Mouse (Mus musculus) forebrain, embryonic 14.5 days (tissue): ENCODE data around the gene Psme3. TPM values are rescaled to one million over a fixed set of nuclear protein-coding genes. Genes with fewer than 3 reads are reported as not detected.

Experiments
- ATAC-seq: fragments of 200-750 bp; cut with Nextera tagmentation; 2 replicates; pipeline ENCODE4 v1.8.0; 2017; ENCODE audit warnings: mild to moderate bottlenecking, moderate library complexity
- DNase-seq: peaks from one replicate; pipeline ENCODE4 v3.0.0-alpha.2; 2015; ENCODE audit warnings: low spot score
- H3K27ac ChIP-seq: fragments of 300-500 bp; sonication (generic); 2 replicates; pipeline ENCODE4 v1.5.1; 2014; ENCODE audit warnings: low read depth, mild to moderate bottlenecking, control low read depth, low read length, moderate library complexity
- H3K27me3 ChIP-seq: fragments of 300-500 bp; sonication (generic); replicated peaks from 2 replicates; pipeline ENCODE4 v1.6.1; 2014; ENCODE audit warnings: low read length, control low read depth, mixed read lengths; ENCODE audit not compliant: control insufficient read depth, insufficient read depth
- H3K36me3 ChIP-seq: fragments of 300-500 bp; sonication (generic); 2 replicates; pipeline ENCODE4 v1.6.1; 2014; ENCODE audit warnings: low read length, control low read depth; ENCODE audit not compliant: control insufficient read depth, insufficient read depth
- H3K4me1 ChIP-seq: fragments of 300-500 bp; sonication (generic); 2 replicates; pipeline ENCODE4 v1.6.1; 2014; ENCODE audit warnings: antibody characterized with exemption, low read length, control low read depth; ENCODE audit not compliant: control insufficient read depth, insufficient read depth
- H3K4me2 ChIP-seq: fragments of 300-500 bp; sonication (generic); 2 replicates; pipeline ENCODE4 v1.6.1; 2014; ENCODE audit warnings: mild to moderate bottlenecking, control low read depth, low read length
- H3K4me3 ChIP-seq: fragments of 300-500 bp; sonication (generic); 2 replicates; pipeline ENCODE4 v1.5.1; 2014; ENCODE audit warnings: low read depth, low read length, control low read depth
- H3K9ac ChIP-seq: fragments of 300-500 bp; sonication (generic); 2 replicates; pipeline ENCODE4 v1.6.1; 2014; ENCODE audit warnings: mild to moderate bottlenecking, low read length, control low read depth, moderate library complexity
- H3K9me3 ChIP-seq: fragments of 300-500 bp; sonication (generic); replicated peaks from 2 replicates; pipeline ENCODE4 v1.6.1; 2016; ENCODE audit warnings: low read length, control low read depth, mixed read lengths; ENCODE audit not compliant: control insufficient read depth
- WGBS: fragments of 180-500 bp; shearing (Covaris S2); extraction: QIAGEN DNeasy Blood & Tissue Kit; methylation state at CpG from one replicate; pipeline ENCODE4 v1.1.7; 2014; 5-methylcytosine and 5-hydroxymethylcytosine counted together
- polyA plus RNA-seq: library from polyadenylated mRNA; unstranded; fragments of >200 nt; fragmentation: Nextera tagmentation; extraction: Ambion mirVana; gene quantifications from 2 replicates; pipeline ENCODE4 v1.2.1, GENCODE M21; 2014

Gene Psme3
- polyA plus RNA-seq, 1 experiment from 2014 or later: 103 TPM

DNA sequence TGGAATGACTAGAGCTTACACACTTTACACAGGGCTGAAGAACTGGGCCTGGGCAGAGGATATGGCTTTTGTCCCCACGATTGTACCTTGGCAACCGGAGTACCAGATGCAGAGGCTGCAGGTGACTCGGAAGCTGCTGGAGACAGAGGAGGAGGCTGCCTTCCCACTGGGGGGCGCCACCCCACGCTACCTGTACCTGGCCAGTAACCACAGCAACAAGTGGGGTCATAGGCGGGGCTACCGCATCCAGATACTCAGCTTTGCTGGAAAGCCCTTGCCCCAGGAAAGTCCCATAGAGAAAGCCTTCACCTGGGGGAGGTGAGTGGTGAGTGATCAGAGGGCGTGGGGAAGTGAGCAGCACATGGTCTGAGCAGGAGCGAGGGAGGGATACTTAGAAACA is 19.7 kb downstream of the Psme3 start:
- H3K9me3 ChIP-seq: no peaks in the 10 kb centered on the region
- WGBS: 81% methylated on average over 9 of the region's 9 CpGs
- H3K4me3 ChIP-seq: no peak overlapping the region
- ATAC-seq (no peak), DNase-seq (no peak)
- H3K9ac ChIP-seq: no peak overlapping the region
- 0 out of 2 replicates have a peak, but pooled peaks cover 5% of the 10 kb centered on the region for H3K4me1 ChIP-seq
- H3K27ac ChIP-seq: no peak overlapping the region
- no peaks in the 10 kb centered on the region for H3K27me3 ChIP-seq
- H3K36me3 ChIP-seq: no peaks in the 10 kb centered on the region
- no peak overlapping the region for H3K4me2 ChIP-seq

DNA sequence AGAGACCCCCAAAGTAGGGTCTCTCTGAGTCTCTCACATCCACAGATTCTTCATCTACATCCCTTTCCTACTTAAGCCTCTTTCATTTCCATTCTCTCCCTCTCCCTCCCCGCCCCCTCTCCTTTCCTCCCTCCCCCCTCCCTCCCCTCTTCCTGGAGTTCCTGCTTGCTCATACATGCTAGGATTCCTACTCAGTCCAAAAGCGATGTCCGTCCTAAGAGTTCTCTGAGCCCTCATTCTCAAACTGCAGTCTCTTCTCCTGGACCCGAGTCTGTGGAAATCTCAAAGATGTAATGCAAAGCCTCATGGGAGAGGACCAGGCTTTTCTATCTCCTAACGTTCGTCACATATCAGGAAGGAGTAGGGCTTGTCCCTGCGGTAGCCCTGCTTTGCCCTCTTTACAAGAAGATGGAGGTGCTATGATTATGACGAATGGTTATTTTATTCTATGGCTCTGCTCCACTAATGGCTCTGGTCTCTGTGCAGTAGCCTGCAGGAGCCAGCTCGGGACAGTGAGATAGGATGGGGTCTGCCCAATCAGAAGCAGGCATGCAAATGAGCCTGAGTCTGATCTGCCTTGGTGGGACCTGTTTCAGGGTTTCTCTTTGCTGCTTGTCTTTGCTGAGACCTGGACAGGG is 22.2 kb downstream of the Psme3 start:
- Histone ChIP-seq H3K4me3 (peak overlapping the region; percentile 20), H3K36me3 (no peaks in the 10 kb centered on the region), H3K27me3 (no peaks in the 10 kb centered on the region), H3K9ac (peak overlapping the region; percentile 47), H3K4me1 (0 out of 2 replicates have a peak, but pooled peaks cover 5% of the 10 kb centered on the region), H3K9me3 (no peaks in the 10 kb centered on the region), H3K27ac (peak overlapping the region; percentile 1; the same call in 1 of the 2 replicates), H3K4me2 (peak overlapping the region; percentile 46)
- WGBS: under 1% methylated on average over 9 of the region's 9 CpGs
- DNase-seq (peak; percentile 75), ATAC-seq (peak; percentile 87)

- no peaks in the 10 kb centered on the region for H3K36me3 ChIP-seq
- ATAC-seq (no peak), DNase-seq (no peak)
- H3K4me2 ChIP-seq: no peak overlapping the region
- no peaks in the 10 kb centered on the region for H3K4me1 ChIP-seq
- 76% methylated on average over 10 of the region's 10 CpGs for WGBS
- H3K27me3 ChIP-seq: no peaks in the 10 kb centered on the region
- H3K9ac ChIP-seq: no peak overlapping the region
- no peak overlapping the region for H3K4me3 ChIP-seq
- no peaks in the 10 kb centered on the region for H3K9me3 ChIP-seq
- no peak overlapping the region for H3K27ac ChIP-seq
Measured at GRCm38 (mm10) chr11:101347083-101347775, 31.2 kb downstream of the Psme3 start.

- Histone ChIP-seq H3K9ac (no peak overlapping the region), H3K36me3 (no peaks in the 10 kb centered on the region), H3K4me2 (no peak overlapping the region), H3K27ac (no peak overlapping the region), H3K4me3 (no peak overlapping the region), H3K4me1 (no peaks in the 10 kb centered on the region), H3K27me3 (no peaks in the 10 kb centered on the region), H3K9me3 (no peaks in the 10 kb centered on the region)
- DNase-seq (no peak), ATAC-seq (no peak)
- 76% methylated on average over 7 of the region's 7 CpGs for WGBS
Measured at GRCm38 (mm10) chr11:101348774-101349173, 32.8 kb downstream of the Psme3 start.

- Histone ChIP-seq H3K9ac (no peak overlapping the region), H3K27me3 (no peaks in the 10 kb centered on the region), H3K4me2 (no peak overlapping the region), H3K36me3 (no peaks in the 10 kb centered on the region), H3K4me1 (no peaks in the 10 kb centered on the region), H3K27ac (no peak overlapping the region), H3K9me3 (no peaks in the 10 kb centered on the region), H3K4me3 (no peak overlapping the region)
- ATAC-seq (no peak), DNase-seq (no peak)
- 90% methylated on average over 3 of the region's 3 CpGs for WGBS
Measured at GRCm38 (mm10) chr11:101349216-101349615, 33.2 kb downstream of the Psme3 start.

GRCm38 (mm10) chr11:101351100-101351720 is 35.2 kb downstream of the Psme3 start:
- no peaks in the 10 kb centered on the region for H3K4me1 ChIP-seq
- no peaks in the 10 kb centered on the region for H3K27me3 ChIP-seq
- no peak overlapping the region for H3K27ac ChIP-seq
- no peak overlapping the region for H3K4me3 ChIP-seq
- no peak overlapping the region for H3K4me2 ChIP-seq
- no peak overlapping the region for H3K9ac ChIP-seq
- WGBS: 72% methylated on average over 11 of the region's 11 CpGs
- no peaks in the 10 kb centered on the region for H3K36me3 ChIP-seq
- H3K9me3 ChIP-seq: no peaks in the 10 kb centered on the region
- ATAC-seq (no peak), DNase-seq (no peak)

DNA sequence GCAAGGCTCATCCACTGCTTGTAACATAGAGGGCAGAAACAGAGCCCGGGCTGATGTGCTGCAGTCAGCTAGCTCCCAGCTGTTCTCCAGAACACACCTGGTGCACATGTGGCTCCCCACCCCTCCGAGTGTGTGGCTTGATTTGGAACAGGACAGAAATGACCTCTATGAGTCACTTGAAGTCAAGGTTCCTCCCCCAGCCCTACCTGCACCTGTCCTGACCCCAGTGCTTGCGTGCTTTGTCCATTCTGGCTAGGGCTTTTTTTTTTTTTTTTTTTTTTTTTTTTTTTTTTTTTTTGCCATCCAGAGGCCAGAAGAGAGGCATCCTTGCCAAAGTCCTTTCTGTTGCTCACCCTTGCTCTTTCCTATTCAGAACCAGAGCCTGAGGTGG is 35.7 kb downstream of the Psme3 start:
- H3K27ac ChIP-seq: no peak overlapping the region
- DNase-seq (no peak), ATAC-seq (no peak)
- no peaks in the 10 kb centered on the region for H3K27me3 ChIP-seq
- H3K9me3 ChIP-seq: no peaks in the 10 kb centered on the region
- no peaks in the 10 kb centered on the region for H3K4me1 ChIP-seq
- H3K36me3 ChIP-seq: no peaks in the 10 kb centered on the region
- no peak overlapping the region for H3K4me3 ChIP-seq
- WGBS: 80% methylated on average over 3 of the region's 3 CpGs
- no peak overlapping the region for H3K9ac ChIP-seq
- no peak overlapping the region for H3K4me2 ChIP-seq

DNA sequence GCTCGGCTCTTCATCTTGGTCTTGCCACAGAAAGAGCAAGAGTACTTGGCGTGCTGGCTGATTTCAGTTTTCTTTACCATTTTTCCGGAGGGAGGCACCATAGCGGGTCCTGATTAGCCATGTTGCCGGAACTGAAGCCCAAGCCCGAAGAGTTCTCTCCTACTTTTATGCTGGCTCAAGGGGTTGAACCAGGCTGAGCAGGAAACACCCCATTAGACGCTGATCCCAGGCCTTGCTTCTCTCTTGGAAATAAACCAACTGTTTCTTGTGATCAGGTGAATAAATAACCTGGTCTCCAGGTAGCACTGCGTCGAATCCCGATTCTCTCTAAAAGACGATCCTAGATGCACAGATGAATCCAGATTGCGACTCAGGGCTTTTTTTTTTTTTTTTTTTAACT is 37.4 kb downstream of the Psme3 start:
- Histone ChIP-seq H3K36me3 (no peaks in the 10 kb centered on the region), H3K27ac (no peak overlapping the region), H3K9me3 (no peaks in the 10 kb centered on the region), H3K4me1 (no peaks in the 10 kb centered on the region), H3K4me3 (no peak overlapping the region), H3K4me2 (no peak overlapping the region), H3K9ac (no peak overlapping the region), H3K27me3 (no peaks in the 10 kb centered on the region)
- no peak for DNase-seq
- no peak for ATAC-seq
- WGBS: 91% methylated on average over 12 of the region's 12 CpGs

DNA sequence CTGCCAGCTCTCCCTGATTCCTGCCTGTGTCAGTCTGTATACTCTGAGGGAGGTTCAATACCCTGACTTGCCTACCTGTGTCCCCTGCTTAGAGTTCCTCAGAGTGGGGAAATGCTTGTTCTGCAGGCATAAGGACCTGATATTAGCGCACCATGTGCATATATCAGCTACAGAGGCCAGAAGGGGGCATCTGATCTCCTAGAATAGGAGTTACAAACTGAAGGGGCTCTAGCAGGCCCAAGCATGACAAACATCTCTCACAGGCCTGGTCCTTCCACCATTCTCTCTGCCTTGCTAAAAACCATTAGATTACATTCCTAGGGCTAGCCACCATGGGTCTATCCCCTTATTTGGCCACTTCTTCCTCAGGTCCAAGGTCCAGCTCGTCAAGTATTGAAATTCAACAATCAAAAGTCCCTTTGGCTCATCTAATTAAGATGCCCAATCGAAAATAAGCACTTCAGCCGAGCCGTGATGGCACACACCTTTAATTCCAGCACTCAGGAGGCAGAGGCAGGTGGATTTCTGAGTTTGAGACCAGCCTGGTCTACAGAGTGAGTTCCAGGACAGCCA is 38.5 kb downstream of the Psme3 start:
- DNase-seq: no peak
- Histone ChIP-seq H3K9ac (no peak overlapping the region), H3K27me3 (no peaks in the 10 kb centered on the region), H3K4me3 (no peak overlapping the region), H3K27ac (no peak overlapping the region), H3K9me3 (no peaks in the 10 kb centered on the region), H3K4me1 (no peaks in the 10 kb centered on the region), H3K4me2 (no peak overlapping the region), H3K36me3 (no peaks in the 10 kb centered on the region)
- no peak for ATAC-seq
- 75% methylated on average over 5 of the region's 5 CpGs for WGBS
